Mouse (Mus musculus) liver, adult (tissue): ENCODE results near the gene Hmbs.

Experiments used
- GATA4 ChIP-seq: IDR thresholded peaks from 2 replicates; pipeline ENCODE4 v1.6.1; 2014; ENCODE audit warnings: mild to moderate bottlenecking, low read length; ENCODE audit not compliant: insufficient replicate concordance

The Hmbs gene

GRCm38 (mm10) chr9:44314910-44315309 is 29.1 kb downstream of the Hmbs start:
- no peak for TF ChIP-seq GATA4

GRCm38 (mm10) chr9:44314257-44314547 is 29.8 kb downstream of the Hmbs start:
- no peak for TF ChIP-seq GATA4

GRCm38 (mm10) chr9:44313476-44314256 is 30.4 kb downstream of the Hmbs start:
- TF ChIP-seq GATA4: no peak

- TF ChIP-seq GATA4: no peak
Measured at GRCm38 (mm10) chr9:44311136-44312134, 32.6 kb downstream of the Hmbs start.

- TF ChIP-seq GATA4: no peak
Measured at GRCm38 (mm10) chr9:44310750-44311135, 33.3 kb downstream of the Hmbs start.

- TF ChIP-seq GATA4: no peak
Measured at GRCm38 (mm10) chr9:44309756-44310155, 34.3 kb downstream of the Hmbs start.

GRCm38 (mm10) chr9:44307248-44307647 is 36.8 kb downstream of the Hmbs start:
- TF ChIP-seq GATA4: no peak

GRCm38 (mm10) chr9:44306532-44306931 is 37.5 kb downstream of the Hmbs start:
- no peak for TF ChIP-seq GATA4

- TF ChIP-seq GATA4: no peak; the same call in 1 of the 2 replicates
Measured at GRCm38 (mm10) chr9:44305466-44306079, 38.5 kb downstream of the Hmbs start, which contains the start of gene Hinfp. TSS of gene Hinfp (minus strand) at chr9:44305671.

- no peak for TF ChIP-seq GATA4
Measured at GRCm38 (mm10) chr9:44292490-44292889, 51.5 kb downstream of the Hmbs start.

GRCm38 (mm10) chr9:44288959-44289291 is 55.1 kb downstream of the Hmbs start:
- TF ChIP-seq GATA4: no peak

GRCm38 (mm10) chr9:44288076-44288958 is 55.7 kb downstream of the Hmbs start, which contains the start of gene Abcg4:
TSS of gene Abcg4 (minus strand) at chr9:44288615.
- no peak for TF ChIP-seq GATA4

GRCm38 (mm10) chr9:44287401-44288075 is 56.5 kb downstream of the Hmbs start:
- no peak for TF ChIP-seq GATA4

GRCm38 (mm10) chr9:44287003-44287400 is 57.0 kb downstream of the Hmbs start:
- TF ChIP-seq GATA4: no peak
